Mouse (Mus musculus): ENCODE data around the gene H2-M9. TPM values are rescaled to one million over a fixed set of nuclear protein-coding genes. Genes with fewer than 3 reads are reported as not detected.

The H2-M9 gene
- 0.73 TPM for polyA plus RNA-seq (2014; fragmentation: Illumina TruSeq; extraction: RNeasy Lipid Tissue Mini Kit (QIAGEN cat#74804); ENCODE audit: insufficient read depth, low read depth, low replicate concordance)

DNA sequence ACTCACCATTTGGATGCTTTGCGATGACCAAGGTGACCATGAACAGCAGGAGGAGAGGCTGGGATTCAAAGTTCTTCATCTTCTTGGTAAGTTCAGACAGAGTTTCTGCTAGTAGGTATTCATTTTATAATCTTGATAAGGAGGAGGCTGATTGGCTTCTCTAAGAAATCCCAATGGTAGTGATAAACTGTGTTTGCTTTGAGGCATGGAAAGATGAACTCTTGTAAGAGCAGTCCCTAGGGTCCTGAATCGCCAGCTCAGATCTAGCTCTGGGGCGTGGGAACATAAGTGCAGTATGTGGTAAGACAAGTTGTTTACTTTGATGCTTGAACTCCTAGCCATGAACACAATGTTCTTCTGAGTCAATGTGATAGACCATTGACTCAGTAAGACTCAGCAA lies at the start of gene H2-M9:
H2-M9 (minus strand) TSS at position 101 of the 400 bp plus-strand sequence.

DNA sequence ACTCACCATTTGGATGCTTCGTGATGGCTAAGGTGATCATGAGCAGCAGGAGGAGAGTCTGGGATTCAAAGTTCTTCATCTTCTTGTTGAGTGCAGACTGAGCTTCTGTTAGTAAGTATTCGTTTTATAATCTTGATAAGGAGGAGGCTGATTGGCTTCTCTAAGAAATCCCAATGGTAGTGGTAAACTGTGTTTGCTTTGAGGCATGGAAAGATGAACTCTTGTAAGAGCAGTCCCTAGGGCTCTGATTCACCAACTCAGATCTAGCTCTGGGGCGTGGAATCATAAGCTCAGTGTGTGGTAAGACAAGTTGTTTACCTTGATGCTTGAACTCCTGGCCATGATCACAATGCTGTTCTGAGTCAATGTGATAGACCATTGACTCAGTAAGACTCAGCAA lies 29.7 kb upstream of the H2-M9 start, which contains the start of gene H2-M1:
H2-M1 (minus strand) TSS at position 101 of the 400 bp plus-strand sequence.

Other genes with a start within 250 kb of the H2-M9 start
- not detected for gene H2-M10.4, start 180.3 kb downstream of the H2-M9 start, polyA plus RNA-seq (2014; fragmentation: Illumina TruSeq; extraction: RNeasy Lipid Tissue Mini Kit (QIAGEN cat#74804); ENCODE audit: insufficient read depth, low read depth, low replicate concordance)
- gene H2-M11, start 95.6 kb downstream of the H2-M9 start, polyA plus RNA-seq (2014; fragmentation: Illumina TruSeq; extraction: RNeasy Lipid Tissue Mini Kit (QIAGEN cat#74804); ENCODE audit: insufficient read depth, low read depth, low replicate concordance), result not detected
- not detected for gene H2-M1, start 29.6 kb upstream of the H2-M9 start, polyA plus RNA-seq (2014; fragmentation: Illumina TruSeq; extraction: RNeasy Lipid Tissue Mini Kit (QIAGEN cat#74804); ENCODE audit: insufficient read depth, low read depth, low replicate concordance)
- not detected for gene H2-M10.5, start 130.2 kb upstream of the H2-M9 start, polyA plus RNA-seq (2014; fragmentation: Illumina TruSeq; extraction: RNeasy Lipid Tissue Mini Kit (QIAGEN cat#74804); ENCODE audit: insufficient read depth, low read depth, low replicate concordance)
- not detected for gene H2-M10.6, start 169.5 kb upstream of the H2-M9 start, polyA plus RNA-seq (2014; fragmentation: Illumina TruSeq; extraction: RNeasy Lipid Tissue Mini Kit (QIAGEN cat#74804); ENCODE audit: insufficient read depth, low read depth, low replicate concordance)
- 21.6 TPM for gene Trim26, start 194.5 kb upstream of the H2-M9 start, polyA plus RNA-seq (2014; fragmentation: Illumina TruSeq; extraction: RNeasy Lipid Tissue Mini Kit (QIAGEN cat#74804); ENCODE audit: insufficient read depth, low read depth, low replicate concordance)
- 0.49 TPM for gene Trim15, start 224.5 kb upstream of the H2-M9 start, polyA plus RNA-seq (2014; fragmentation: Illumina TruSeq; extraction: RNeasy Lipid Tissue Mini Kit (QIAGEN cat#74804); ENCODE audit: insufficient read depth, low read depth, low replicate concordance)
- 0.20 TPM for gene Trim10, start 226.9 kb upstream of the H2-M9 start, polyA plus RNA-seq (2014; fragmentation: Illumina TruSeq; extraction: RNeasy Lipid Tissue Mini Kit (QIAGEN cat#74804); ENCODE audit: insufficient read depth, low read depth, low replicate concordance)
- 0.18 TPM for gene Trim40, start 247.5 kb upstream of the H2-M9 start, polyA plus RNA-seq (2014; fragmentation: Illumina TruSeq; extraction: RNeasy Lipid Tissue Mini Kit (QIAGEN cat#74804); ENCODE audit: insufficient read depth, low read depth, low replicate concordance)